Mouse (Mus musculus) stomach, embryonic 14.5 days (tissue): ENCODE measurements at regions not wholly inside any gene's neighbourhood (a gene's known extent, or its start where the extent isn't known, plus 50 kb on each side); places are given as distances from the start of the nearest gene placed in this dataset.
A peak's percentile ranks its signal among the peaks of the same experiment; 100 is the strongest.

ENCODE experiments used
- ATAC-seq: fragments of 200-750 bp; cut with Nextera tagmentation; 2 replicates; pipeline ENCODE4 v1.8.0; 2017; ENCODE audit warnings: low read depth, moderate TSS enrichment; ENCODE audit not compliant: insufficient number of reproducible peaks, insufficient read depth, low FRiP score
- H3K27ac ChIP-seq: fragments of 300-500 bp; sonication (generic); 2 replicates; pipeline ENCODE4 v1.5.1; 2014; ENCODE audit warnings: mild to moderate bottlenecking, low read length, moderate library complexity, mixed read lengths
- H3K27me3 ChIP-seq: fragments of 300-500 bp; sonication (generic); 2 replicates; pipeline ENCODE4 v1.6.1; 2014; ENCODE audit warnings: low read length, control low read depth, mixed read lengths; ENCODE audit not compliant: control insufficient read depth, insufficient read depth
- H3K36me3 ChIP-seq: fragments of 300-500 bp; sonication (generic); 2 replicates; pipeline ENCODE4 v1.6.1; 2014; ENCODE audit warnings: mild to moderate bottlenecking, control low read depth, low read length, moderate library complexity, mixed read lengths; ENCODE audit not compliant: control insufficient read depth, insufficient read depth
- H3K4me1 ChIP-seq: fragments of 300-500 bp; sonication (generic); 2 replicates; pipeline ENCODE4 v1.6.1; 2014; ENCODE audit warnings: low read length, control low read depth, mixed read lengths; ENCODE audit not compliant: control insufficient read depth, insufficient read depth
- H3K4me2 ChIP-seq: fragments of 300-500 bp; sonication (generic); replicated peaks from 2 replicates; pipeline ENCODE4 v1.6.1; 2014; ENCODE audit warnings: low read depth, low read length, control low read depth
- H3K4me3 ChIP-seq: fragments of 300-500 bp; sonication (generic); 2 replicates; pipeline ENCODE4 v1.5.1; 2014; ENCODE audit warnings: low read depth, low read length, control low read depth
- H3K9ac ChIP-seq: fragments of 300-500 bp; sonication (generic); replicated peaks from 2 replicates; pipeline ENCODE4 v1.6.1; 2014; ENCODE audit warnings: low read depth, mild to moderate bottlenecking, control low read depth, low read length, moderate library complexity, mixed read lengths
- H3K9me3 ChIP-seq: fragments of 300-500 bp; sonication (generic); 2 replicates; pipeline ENCODE4 v1.6.1; 2016; ENCODE audit warnings: low read depth, low read length, control low read depth; ENCODE audit not compliant: control insufficient read depth
- WGBS: fragments of 180-500 bp; shearing (Covaris S2); extraction: QIAGEN DNeasy Blood & Tissue Kit; methylation state at CpG from one replicate; pipeline ENCODE4 v1.1.7; 2014; 5-methylcytosine and 5-hydroxymethylcytosine counted together

- H3K27me3 ChIP-seq = no peaks in the 10 kb centered on the region
- H3K4me2 ChIP-seq = no peak overlapping the region
- H3K27ac ChIP-seq = no peak overlapping the region
- no peaks in the 10 kb centered on the region for H3K36me3 ChIP-seq
- H3K4me1 ChIP-seq = no peaks in the 10 kb centered on the region; the same call in 1 of the 2 replicates
- ATAC-seq = no peak
- no peaks in the 10 kb centered on the region for H3K9me3 ChIP-seq
- no peak overlapping the region for H3K9ac ChIP-seq
- H3K4me3 ChIP-seq = no peak overlapping the region
Observed at GRCm38 (mm10) chr13:80946034-80946433, 62.9 kb downstream of the Arrdc3 start.

GRCm38 (mm10) chr13:80947705-80948104 is 64.5 kb downstream of the Arrdc3 start:
- no peak overlapping the region for H3K9ac ChIP-seq
- WGBS = 82% methylated on average over 6 of the region's 6 CpGs

GRCm38 (mm10) chr13:80949133-80949697 is 66.0 kb downstream of the Arrdc3 start:
- no peaks in the 10 kb centered on the region for H3K4me1 ChIP-seq
- peak; percentile 47; the same call in 1 of the 2 replicates for ATAC-seq
- no peaks in the 10 kb centered on the region for H3K27me3 ChIP-seq
- H3K4me3 ChIP-seq = no peak overlapping the region
- WGBS = 36% methylated on average over 6 of the region's 6 CpGs
- H3K9me3 ChIP-seq = no peaks in the 10 kb centered on the region
- no peaks in the 10 kb centered on the region for H3K36me3 ChIP-seq
- no peak overlapping the region for H3K9ac ChIP-seq
- H3K4me2 ChIP-seq = no peak overlapping the region
- H3K27ac ChIP-seq = no peak overlapping the region

More at GRCm38 (mm10) chr13:80947705-80948104, 64.5 kb downstream of the Arrdc3 start:
- Histone ChIP-seq H3K27ac (no peak overlapping the region), H3K4me3 (no peak overlapping the region), H3K9me3 (no peaks in the 10 kb centered on the region), H3K4me2 (no peak overlapping the region), H3K4me1 (no peaks in the 10 kb centered on the region), H3K36me3 (no peaks in the 10 kb centered on the region), H3K27me3 (no peaks in the 10 kb centered on the region)
- no peak for ATAC-seq

GRCm38 (mm10) chr13:80950239-80950638 is 67.1 kb downstream of the Arrdc3 start:
- Histone ChIP-seq H3K27ac (no peak overlapping the region), H3K9me3 (no peaks in the 10 kb centered on the region), H3K4me3 (no peak overlapping the region), H3K27me3 (no peaks in the 10 kb centered on the region), H3K4me2 (no peak overlapping the region), H3K36me3 (no peaks in the 10 kb centered on the region), H3K4me1 (no peaks in the 10 kb centered on the region), H3K9ac (no peak overlapping the region)
- no peak for ATAC-seq
- 78% methylated on average over 2 of the region's 2 CpGs for WGBS

GRCm38 (mm10) chr13:80950803-80951202 is 67.6 kb downstream of the Arrdc3 start:
- Histone ChIP-seq H3K36me3 (no peaks in the 10 kb centered on the region), H3K27ac (no peak overlapping the region), H3K4me1 (no peaks in the 10 kb centered on the region), H3K9ac (no peak overlapping the region), H3K27me3 (no peaks in the 10 kb centered on the region), H3K4me2 (no peak overlapping the region), H3K4me3 (no peak overlapping the region), H3K9me3 (no peaks in the 10 kb centered on the region)
- no peak for ATAC-seq
- 79% methylated on average over 3 of the region's 3 CpGs for WGBS

GRCm38 (mm10) chr13:80951327-80951726 is 68.1 kb downstream of the Arrdc3 start:
- Histone ChIP-seq H3K4me2 (no peak overlapping the region), H3K9me3 (no peaks in the 10 kb centered on the region), H3K9ac (no peak overlapping the region), H3K27me3 (no peaks in the 10 kb centered on the region), H3K4me1 (no peaks in the 10 kb centered on the region), H3K4me3 (no peak overlapping the region), H3K27ac (no peak overlapping the region), H3K36me3 (no peaks in the 10 kb centered on the region)
- 87% methylated on average over 3 of the region's 3 CpGs for WGBS
- ATAC-seq = no peak

- Histone ChIP-seq H3K4me2 (no peak overlapping the region), H3K4me1 (no peaks in the 10 kb centered on the region), H3K4me3 (no peak overlapping the region), H3K9ac (no peak overlapping the region), H3K27me3 (no peaks in the 10 kb centered on the region), H3K27ac (no peak overlapping the region), H3K9me3 (no peaks in the 10 kb centered on the region), H3K36me3 (no peaks in the 10 kb centered on the region)
- no peak for ATAC-seq
- 92% methylated on average over 4 of the region's 4 CpGs for WGBS
Observed at GRCm38 (mm10) chr13:80952851-80953250, 69.7 kb downstream of the Arrdc3 start.

GRCm38 (mm10) chr13:80954059-80954645 is 71.0 kb downstream of the Arrdc3 start:
- ATAC-seq = no peak
- WGBS = 56% methylated on average over 6 of the region's 6 CpGs
- H3K4me3 ChIP-seq = no peak overlapping the region

GRCm38 (mm10) chr13:80956966-80957365 is 73.8 kb downstream of the Arrdc3 start:
- H3K4me2 ChIP-seq = no peak overlapping the region
- no peaks in the 10 kb centered on the region for H3K27me3 ChIP-seq
- no peak overlapping the region for H3K4me3 ChIP-seq
- H3K27ac ChIP-seq = no peak overlapping the region
- no peaks in the 10 kb centered on the region for H3K9me3 ChIP-seq
- no peak overlapping the region for H3K9ac ChIP-seq
- no peak for ATAC-seq
- H3K4me1 ChIP-seq = no peaks in the 10 kb centered on the region
- H3K36me3 ChIP-seq = no peaks in the 10 kb centered on the region
- WGBS = 80% methylated on average over 1 of the region's 1 CpGs

More at GRCm38 (mm10) chr13:80954059-80954645, 71.0 kb downstream of the Arrdc3 start:
- Histone ChIP-seq H3K9me3 (no peaks in the 10 kb centered on the region), H3K36me3 (no peaks in the 10 kb centered on the region), H3K9ac (no peak overlapping the region), H3K4me2 (no peak overlapping the region), H3K4me1 (no peaks in the 10 kb centered on the region), H3K27me3 (no peaks in the 10 kb centered on the region), H3K27ac (no peak overlapping the region)
